Mouse (Mus musculus) right cerebral cortex, postnatal 25 days (tissue): Measurements from ENCODE around the gene Tapbpl.

ENCODE experiments used
- DNase-seq: peaks from one replicate; pipeline ENCODE4 v3.0.0; 2022

Tapbpl gene

GRCm38 (mm10) chr6:125195541-125196075, 36.1 kb downstream of the Tapbpl start:
- no peak for DNase-seq

DNA sequence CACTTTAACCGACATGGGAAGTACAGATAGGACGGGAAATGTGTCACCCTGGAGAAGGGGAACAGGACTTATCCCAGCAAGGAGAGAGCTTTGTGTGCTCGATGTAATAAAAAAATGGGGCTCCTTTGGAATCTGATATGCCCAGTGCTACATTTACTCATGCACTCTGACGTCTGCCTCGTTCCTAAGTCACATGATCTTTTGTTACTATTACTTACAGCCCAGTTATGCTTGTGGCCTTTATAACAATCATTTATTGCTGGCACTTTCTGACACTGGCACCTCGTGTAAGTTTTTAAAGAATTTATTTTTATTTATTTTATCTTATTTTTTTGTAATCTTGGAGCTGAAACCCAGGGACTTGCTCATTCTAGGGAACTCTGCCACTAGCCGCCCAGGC, 38.3 kb downstream of the Tapbpl start:
- no peak for DNase-seq

DNA sequence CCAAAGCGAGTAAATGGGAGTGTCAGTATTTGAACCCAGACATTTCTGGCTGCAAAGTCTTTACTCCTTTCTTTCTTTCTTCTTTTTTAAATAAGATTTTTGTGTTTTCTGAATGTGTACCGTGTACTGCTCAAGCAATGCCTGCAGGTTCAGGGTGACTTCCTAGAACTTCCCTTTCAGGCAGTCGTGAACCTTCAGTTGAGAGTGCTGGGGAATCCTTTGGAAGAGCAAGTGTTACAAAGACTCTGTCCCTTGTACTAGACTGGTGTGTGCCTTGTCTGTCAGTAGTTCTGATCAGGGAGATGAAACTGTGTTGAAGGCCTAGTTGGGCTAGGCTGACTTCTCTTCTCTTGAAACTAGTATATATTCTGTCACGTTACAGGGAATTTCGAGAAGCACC, 38.8 kb downstream of the Tapbpl start:
- no peak for DNase-seq

- DNase-seq, result peak; percentile 90
These were observed 39.5 kb downstream of the Tapbpl start for GRCm38 (mm10) chr6:125192016-125192714.

DNA sequence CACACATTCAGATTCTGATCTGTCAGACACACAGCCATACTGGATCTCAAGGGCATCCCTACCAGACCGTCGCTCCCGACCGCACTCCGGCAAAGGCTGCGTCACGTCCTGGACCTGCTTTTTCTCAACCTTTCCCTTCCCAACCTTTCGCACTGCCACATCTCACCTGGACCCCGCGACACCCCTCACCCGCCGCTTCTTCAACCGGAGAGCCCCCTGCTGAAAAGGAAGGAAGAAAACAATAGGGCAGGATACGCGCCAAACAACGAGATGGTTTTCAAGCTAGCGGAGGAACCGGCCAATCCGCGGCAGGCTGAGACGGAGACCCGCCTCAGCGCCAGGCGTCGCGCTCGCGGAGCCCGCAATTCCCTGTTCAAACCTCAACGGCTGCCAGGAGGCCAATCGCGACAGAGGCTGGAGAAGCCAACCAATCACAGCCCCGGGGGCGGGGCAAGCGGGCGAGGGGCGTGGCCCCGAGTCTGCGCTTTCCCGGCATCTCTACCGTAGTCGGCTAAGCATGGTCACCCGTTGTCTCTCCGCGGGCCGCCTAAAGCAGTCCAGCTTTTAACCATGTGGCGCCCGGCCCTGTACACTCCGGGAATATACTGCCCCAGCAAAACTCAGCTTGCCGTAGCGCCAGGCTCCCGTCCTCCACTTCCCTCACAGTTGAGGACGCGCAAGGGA, 40.2 kb downstream of the Tapbpl start, which contains the start of the genes Ncapd2 and Mrpl51:
Ncapd2 (minus strand) TSS at position 370 of the 684 bp plus-strand sequence.
Mrpl51 (plus strand) TSS at position 470 of the 684 bp plus-strand sequence.
- DNase-seq, result peak; percentile 97

- no peak for DNase-seq
These were observed 40.8 kb downstream of the Tapbpl start for GRCm38 (mm10) chr6:125190816-125191215.

GRCm38 (mm10) chr6:125186203-125186602, 45.5 kb downstream of the Tapbpl start:
- no peak for DNase-seq

DNA sequence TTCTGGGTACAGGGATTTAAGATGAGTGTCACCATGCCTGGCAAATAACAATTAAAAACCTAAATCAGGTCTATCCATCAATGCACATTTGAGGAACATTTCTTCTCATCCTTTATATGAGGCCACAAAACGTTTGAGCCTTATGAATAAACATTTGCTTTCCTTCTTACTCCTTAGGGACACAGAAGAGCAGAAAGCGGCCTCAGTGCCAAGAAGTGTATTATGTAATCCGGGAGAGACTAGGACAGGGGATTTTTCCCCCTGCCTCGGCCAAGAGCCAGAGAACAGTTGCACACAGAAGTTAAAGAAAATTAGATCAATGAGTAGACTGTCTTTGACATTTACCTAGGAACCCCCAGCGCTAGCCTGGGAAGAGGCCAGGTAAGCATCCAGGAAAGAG, 49.5 kb downstream of the Tapbpl start:
- no peak for DNase-seq

DNA sequence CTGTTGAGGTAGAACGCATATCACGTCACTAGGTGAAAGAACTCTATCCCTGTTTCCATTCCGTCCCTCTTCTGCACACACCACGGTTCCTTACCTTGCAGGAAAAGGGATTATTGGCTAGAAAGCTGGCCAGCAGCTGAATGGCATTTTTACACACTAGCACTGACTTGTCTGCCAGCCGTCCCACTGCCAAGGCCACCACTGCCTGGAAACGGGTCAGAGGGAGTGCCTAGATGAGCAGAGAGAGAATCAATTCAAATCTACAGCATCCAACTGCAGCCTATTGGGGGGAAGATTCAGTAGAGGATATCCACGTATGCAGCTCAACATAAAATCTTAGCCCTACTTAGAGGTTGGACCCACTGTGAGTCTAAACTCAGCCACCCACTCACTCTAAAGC, 52.1 kb downstream of the Tapbpl start:
- no peak for DNase-seq

DNA sequence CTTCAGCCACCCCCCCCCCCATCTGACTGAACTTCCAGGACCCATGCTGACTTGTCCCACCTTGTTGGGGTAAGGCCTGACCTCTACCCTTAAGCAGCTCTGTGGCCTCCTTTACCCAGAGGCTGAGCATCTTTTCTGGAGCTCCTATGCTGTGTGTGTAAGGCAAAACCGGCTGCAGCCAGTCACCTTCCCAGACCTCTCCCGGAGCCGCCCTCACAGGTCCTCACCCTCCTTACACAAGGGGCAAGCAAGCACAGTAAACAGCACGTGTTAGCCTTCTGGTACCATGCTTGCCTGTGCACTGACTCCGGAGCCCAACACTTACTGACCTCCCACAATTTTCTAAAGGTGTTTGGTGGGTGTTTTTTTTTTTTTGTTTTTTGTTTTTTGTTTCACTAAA, 56.2 kb downstream of the Tapbpl start:
- no peak for DNase-seq
